Mouse (Mus musculus) CH12F3 (cell line): ENCODE measurements around the gene Nr1h5.

Source experiments
- in situ Hi-C: fragments of 300-500 bp; cut with MboI; formaldehyde crosslinking; loops from 2 replicates; pipeline ENCODE4 v1.14.3; 2020; ENCODE audit warnings: low sequenced_read_pairs

The Nr1h5 gene

GRCm38 (mm10) chr3:102964033-102964432 is at the start of gene Nr1h5:
Gene Nr1h5 (minus strand): TSS chr3:102964133.
- in situ Hi-C loops, result no loop called here

GRCm38 (mm10) chr3:103001595-103001994 is 37.7 kb upstream of the Nr1h5 start:
- in situ Hi-C loops, result no loop called here

- in situ Hi-C loops, result no loop called here
Measured at GRCm38 (mm10) chr3:102997591-102997990, 33.7 kb upstream of the Nr1h5 start.

- in situ Hi-C loops, result no loop called here
Measured at GRCm38 (mm10) chr3:102997036-102997435, 33.1 kb upstream of the Nr1h5 start.

- in situ Hi-C loops, result no loop called here
Measured at GRCm38 (mm10) chr3:102995605-102996321, 31.8 kb upstream of the Nr1h5 start, which contains the start of gene Sike1. Gene Sike1 (plus strand): TSS chr3:102995708.

GRCm38 (mm10) chr3:102995233-102995604 is 31.3 kb upstream of the Nr1h5 start:
- in situ Hi-C loops, result no loop called here

GRCm38 (mm10) chr3:102992936-102993335 is 29.0 kb upstream of the Nr1h5 start:
- in situ Hi-C loops, result no loop called here

GRCm38 (mm10) chr3:102991041-102991440 is 27.1 kb upstream of the Nr1h5 start:
- in situ Hi-C loops, result no loop called here

- in situ Hi-C loops, result no loop called here
Measured at GRCm38 (mm10) chr3:102980349-102980736, 16.4 kb upstream of the Nr1h5 start.

- in situ Hi-C loops, result no loop called here
Measured at GRCm38 (mm10) chr3:102979550-102980348, 15.8 kb upstream of the Nr1h5 start.

GRCm38 (mm10) chr3:102976906-102977305 is 13.0 kb upstream of the Nr1h5 start:
- in situ Hi-C loops, result no loop called here

- in situ Hi-C loops, result no loop called here
Measured at GRCm38 (mm10) chr3:102970508-102970907, 6.6 kb upstream of the Nr1h5 start.

GRCm38 (mm10) chr3:102970067-102970466 is 6.1 kb upstream of the Nr1h5 start:
- in situ Hi-C loops, result no loop called here

GRCm38 (mm10) chr3:102955596-102955995 is 8.3 kb downstream of the Nr1h5 start:
- in situ Hi-C loops, result no loop called here

- in situ Hi-C loops, result no loop called here
Measured at GRCm38 (mm10) chr3:102955143-102955542, 8.8 kb downstream of the Nr1h5 start.

- in situ Hi-C loops, result no loop called here
Measured at GRCm38 (mm10) chr3:102954476-102954875, 9.5 kb downstream of the Nr1h5 start.

GRCm38 (mm10) chr3:102946861-102947260 is 17.1 kb downstream of the Nr1h5 start:
- in situ Hi-C loops, result no loop called here

GRCm38 (mm10) chr3:102946312-102946711 is 17.6 kb downstream of the Nr1h5 start:
- in situ Hi-C loops, result no loop called here

GRCm38 (mm10) chr3:102938100-102938499 is 25.8 kb downstream of the Nr1h5 start:
- in situ Hi-C loops, result no loop called here

- in situ Hi-C loops, result no loop called here
Measured at GRCm38 (mm10) chr3:102935451-102936354, 28.2 kb downstream of the Nr1h5 start, which contains the start of gene Sycp1. Gene Sycp1 (minus strand): TSS chr3:102936100.

- in situ Hi-C loops, result no loop called here
Measured at GRCm38 (mm10) chr3:102899136-102899535, 64.8 kb downstream of the Nr1h5 start.
